Mouse (Mus musculus): ENCODE data around the gene Zfp11. TPM values are rescaled to one million over a fixed set of nuclear protein-coding genes. Genes with fewer than 3 reads are reported as not detected.
"Not testable (repeated sequence)": the region's sequence is repeated elsewhere in the genome, so short reads cannot be mapped to it uniquely, and the experiment has no call there.

Gene Zfp11
- polyA plus RNA-seq (2016; fragmentation: Nextera tagmentation; extraction: Ambion mirVana): 5.6 and 6.3 TPM in 2 replicates

DNA sequence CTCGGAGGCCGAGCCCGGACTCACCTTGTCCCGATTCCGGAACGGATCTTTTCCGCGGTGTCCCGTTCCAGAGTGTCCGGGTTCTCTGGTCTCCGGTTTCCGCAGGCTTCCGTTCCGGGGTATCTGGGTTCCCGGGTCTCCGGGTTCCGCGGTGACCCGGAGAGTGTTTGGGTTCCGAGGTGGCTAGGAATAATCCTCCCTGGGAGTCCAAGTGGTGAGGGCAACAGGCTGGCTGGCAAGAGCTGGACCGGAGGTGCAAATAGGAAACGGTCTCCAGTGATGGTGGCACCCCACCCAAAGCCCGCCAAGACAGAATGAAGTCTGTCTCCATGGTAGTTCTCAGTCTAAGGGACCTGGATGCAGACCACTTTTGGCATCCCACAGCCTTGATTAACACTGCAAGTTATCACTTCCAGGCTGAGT lies at the start of gene Zfp11:
Gene Zfp11, minus strand, starts transcription at position 64 of the 423 bp plus-strand sequence.
- H3K27ac ChIP-seq: no peak within 1 kb of the TSS

GRCm38 (mm10) chr5:129717016-129717415 lies 47.1 kb upstream of the Zfp11 start:
- Histone ChIP-seq H3K27ac (no peak overlapping the region), H3K27me3 (0 out of 2 replicates have a peak, but pooled peaks cover 4% of the 10 kb centered on the region), H3K36me3 (replicated peaks) (peaks cover 34% of the 10 kb centered on the region), H3K4me1 (peaks cover 8% of the 10 kb centered on the region), H3K9ac (no peak overlapping the region), H3K4me3 (replicated peaks) (no peak overlapping the region), H3K9me3 (no peaks in the 10 kb centered on the region), H3K4me2 (no peak overlapping the region)
- ATAC-seq (ENCODE audit: low FRiP score): no peak
- WGBS: 89% methylated on average over 9 of the region's 9 CpGs

More for the DNA sequence above, at the start of gene Zfp11:
- peak; percentile 89 for ATAC-seq (ENCODE audit: low FRiP score)
- H3K4me1 ChIP-seq: peaks cover 10% of the 10 kb centered on the region
- 0 out of 2 replicates have a peak, but pooled peaks cover 4% of the 10 kb centered on the region for H3K9me3 ChIP-seq
- H3K36me3 ChIP-seq (replicated peaks): no peaks in the 10 kb centered on the region
- H3K4me3 ChIP-seq (replicated peaks): peak within 1 kb of the TSS; percentile 87
- H3K27me3 ChIP-seq: no peaks in the 10 kb centered on the region; the same call in 1 of the 2 replicates
- H3K4me2 ChIP-seq: peak within 1 kb of the TSS; percentile 70
- H3K9ac ChIP-seq: peak within 1 kb of the TSS; percentile 85
- 1% methylated on average over 23 of the region's 23 CpGs for WGBS

DNA sequence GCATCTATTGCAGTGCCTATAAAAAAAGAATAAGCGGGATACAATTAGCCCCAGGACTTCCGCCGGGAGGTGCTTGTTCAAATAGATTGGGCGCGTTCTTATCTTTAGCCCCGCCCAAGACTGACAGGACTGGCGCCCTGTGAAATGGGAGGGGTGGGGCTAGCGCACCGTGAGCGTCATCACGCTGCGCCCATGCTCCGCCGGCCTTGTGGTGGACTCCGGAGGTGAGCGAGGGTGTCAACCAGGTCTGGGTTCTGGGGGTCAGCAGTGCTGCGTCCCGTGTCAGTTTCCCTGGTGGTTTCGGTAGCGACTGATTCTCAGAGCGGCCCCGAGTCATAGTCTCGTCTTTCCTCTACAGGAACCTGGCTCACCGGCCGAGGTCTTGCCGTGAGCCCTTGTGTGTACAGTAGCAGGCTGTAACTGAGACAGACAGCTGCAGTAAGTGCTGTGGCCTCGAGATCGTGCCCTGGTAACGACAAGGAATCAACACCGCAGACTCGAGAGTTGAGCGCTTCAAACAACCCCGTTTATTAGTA lies 45.5 kb upstream of the Zfp11 start, which contains the start of gene Mrps17:
Gene Mrps17, plus strand, starts transcription at position 172 of the 536 bp plus-strand sequence.
- peak within 1 kb of the TSS; percentile 81 for H3K4me2 ChIP-seq
- H3K27me3 ChIP-seq: 0 out of 2 replicates have a peak, but pooled peaks cover 15% of the 10 kb centered on the region
- ATAC-seq (ENCODE audit: low FRiP score): peak; percentile 98
- H3K9me3 ChIP-seq: no peaks in the 10 kb centered on the region
- H3K36me3 ChIP-seq (replicated peaks): peaks cover 34% of the 10 kb centered on the region
- no peak within 1 kb of the TSS for H3K27ac ChIP-seq
- WGBS: under 1% methylated on average over 33 of the region's 33 CpGs
- peak within 1 kb of the TSS; percentile 68 for H3K4me3 ChIP-seq (replicated peaks)
- H3K4me1 ChIP-seq: peaks cover 8% of the 10 kb centered on the region
- peak within 1 kb of the TSS; percentile 65 for H3K9ac ChIP-seq

DNA sequence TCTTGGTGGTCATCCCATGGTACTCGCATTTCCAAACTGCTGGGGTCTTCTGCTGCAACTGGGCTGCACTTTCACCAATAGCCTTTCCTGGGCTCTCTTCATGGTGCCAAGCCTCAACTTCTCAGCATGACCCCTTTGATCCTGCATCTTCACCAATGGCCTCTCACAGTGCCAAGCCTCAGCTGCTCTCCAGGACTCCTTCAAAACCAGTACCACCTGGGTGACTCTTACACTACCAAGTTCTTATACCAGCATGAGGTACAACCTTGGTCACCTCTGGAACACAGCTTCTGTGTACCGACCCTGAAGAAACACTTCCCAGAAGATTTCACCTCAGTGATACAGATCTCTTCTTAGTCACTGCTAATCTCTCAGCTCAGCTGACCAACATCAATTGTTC lies 38.5 kb upstream of the Zfp11 start, which contains the start of gene Sept14:
Gene Sept14, minus strand, starts transcription at position 101 of the 400 bp plus-strand sequence.
- no peak within 1 kb of the TSS for H3K4me2 ChIP-seq
- WGBS: 82% methylated on average over 2 of the region's 2 CpGs
- ATAC-seq (ENCODE audit: low FRiP score): no peak
- 0 out of 2 replicates have a peak, but pooled peaks cover 15% of the 10 kb centered on the region for H3K27me3 ChIP-seq
- H3K9me3 ChIP-seq: no peaks in the 10 kb centered on the region
- H3K36me3 ChIP-seq (replicated peaks): no peaks in the 10 kb centered on the region
- no peak within 1 kb of the TSS for H3K27ac ChIP-seq
- no peak within 1 kb of the TSS for H3K9ac ChIP-seq
- no peaks in the 10 kb centered on the region for H3K4me1 ChIP-seq
- no peak within 1 kb of the TSS for H3K4me3 ChIP-seq (replicated peaks)

DNA sequence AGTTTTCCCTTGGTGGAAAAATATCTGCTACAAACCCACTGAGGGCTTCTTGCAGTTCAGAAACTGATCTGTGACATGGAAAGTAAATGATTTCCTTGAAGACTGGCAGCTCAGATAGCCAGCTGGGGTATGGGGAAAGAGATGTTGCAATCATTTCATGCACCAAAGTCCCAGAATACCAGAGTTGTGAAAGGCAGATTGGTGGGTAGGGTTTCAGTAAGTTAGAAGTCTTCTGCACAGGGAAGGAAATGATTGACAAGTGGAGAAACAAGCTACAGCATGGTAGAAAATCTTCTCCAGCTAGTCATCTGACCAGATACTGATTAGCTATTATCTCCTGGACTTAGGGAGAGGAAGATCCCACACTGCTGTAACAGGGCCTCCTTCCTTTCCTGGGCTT lies 33.5 kb upstream of the Zfp11 start:
- ATAC-seq (ENCODE audit: low FRiP score): no peak
- Histone ChIP-seq H3K4me3 (replicated peaks) (no peak overlapping the region), H3K4me2 (no peak overlapping the region), H3K36me3 (replicated peaks) (no peaks in the 10 kb centered on the region), H3K27ac (no peak overlapping the region), H3K9me3 (no peaks in the 10 kb centered on the region), H3K9ac (no peak overlapping the region), H3K4me1 (no peaks in the 10 kb centered on the region), H3K27me3 (peaks cover 10% of the 10 kb centered on the region; the same call in 1 of the 2 replicates)

GRCm38 (mm10) chr5:129701706-129702105 lies 31.8 kb upstream of the Zfp11 start:
- 74% methylated on average over 1 of the region's 1 CpGs for WGBS
- H3K4me3 ChIP-seq (replicated peaks): no peak overlapping the region
- H3K9ac ChIP-seq: no peak overlapping the region
- H3K9me3 ChIP-seq: no peaks in the 10 kb centered on the region
- no peak overlapping the region for H3K27ac ChIP-seq
- no peak for ATAC-seq (ENCODE audit: low FRiP score)
- H3K4me2 ChIP-seq: no peak overlapping the region
- no peaks in the 10 kb centered on the region for H3K4me1 ChIP-seq
- H3K36me3 ChIP-seq (replicated peaks): no peaks in the 10 kb centered on the region
- H3K27me3 ChIP-seq: peaks cover 10% of the 10 kb centered on the region; the same call in 1 of the 2 replicates

- no peaks in the 10 kb centered on the region for H3K9me3 ChIP-seq
- H3K4me1 ChIP-seq: no peaks in the 10 kb centered on the region
- no peaks in the 10 kb centered on the region for H3K36me3 ChIP-seq (replicated peaks)
- 39% methylated on average over 2 of the region's 2 CpGs for WGBS
- no peak overlapping the region for H3K4me3 ChIP-seq (replicated peaks)
- H3K27me3 ChIP-seq: peaks cover 10% of the 10 kb centered on the region; the same call in 1 of the 2 replicates
- ATAC-seq (ENCODE audit: low FRiP score): no peak
- no peak overlapping the region for H3K27ac ChIP-seq
- H3K4me2 ChIP-seq: no peak overlapping the region
- H3K9ac ChIP-seq: no peak overlapping the region
Measured at GRCm38 (mm10) chr5:129700506-129700905, 30.6 kb upstream of the Zfp11 start.

DNA sequence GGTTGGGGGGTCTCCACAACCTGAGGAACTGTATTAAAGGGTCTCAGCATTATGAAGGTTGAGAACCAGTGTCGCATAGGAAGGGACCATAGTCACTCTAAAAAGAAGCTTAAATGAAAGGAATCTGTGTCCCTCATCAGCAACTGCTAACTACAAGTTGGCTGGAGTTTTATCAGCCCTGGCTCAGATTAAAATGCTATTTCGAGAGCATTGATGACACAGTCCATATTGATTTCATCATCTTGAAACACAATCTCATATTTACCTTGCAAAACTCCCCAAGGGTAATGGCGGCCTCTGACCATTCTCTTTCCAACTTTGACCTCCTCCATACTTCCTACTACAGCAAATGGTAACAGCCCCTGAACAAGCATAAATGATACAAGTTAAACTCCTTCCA lies 20.6 kb upstream of the Zfp11 start:
- H3K9me3 ChIP-seq: no peaks in the 10 kb centered on the region
- 82% methylated on average over 3 of the region's 3 CpGs for WGBS
- no peak for ATAC-seq (ENCODE audit: low FRiP score)

DNA sequence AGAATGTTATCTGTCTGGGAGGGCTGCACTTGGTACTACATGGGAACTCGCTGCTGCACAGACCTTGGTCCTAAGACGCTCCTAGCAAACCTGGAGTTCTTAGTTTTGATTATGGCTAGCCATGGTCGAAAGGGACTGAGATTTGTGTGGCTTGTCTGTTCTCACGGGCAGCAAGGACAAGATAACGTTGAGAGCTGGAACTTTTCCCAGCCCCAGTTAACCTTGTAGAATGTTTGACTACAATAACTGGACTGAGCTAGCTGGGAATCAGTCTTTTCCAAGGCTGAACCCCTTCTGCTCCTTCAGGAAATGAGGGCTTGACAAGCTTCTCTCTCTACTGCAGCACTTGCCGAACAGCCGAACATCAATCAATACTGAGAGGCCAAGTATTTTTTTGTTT lies 17.7 kb upstream of the Zfp11 start:
- Histone ChIP-seq H3K9me3 (no peaks in the 10 kb centered on the region), H3K36me3 (replicated peaks) (no peaks in the 10 kb centered on the region), H3K4me2 (no peak overlapping the region), H3K4me1 (no peaks in the 10 kb centered on the region), H3K9ac (no peak overlapping the region), H3K27ac (no peak overlapping the region), H3K4me3 (replicated peaks) (no peak overlapping the region), H3K27me3 (no peaks in the 10 kb centered on the region)
- 86% methylated on average over 7 of the region's 7 CpGs for WGBS
- ATAC-seq (ENCODE audit: low FRiP score): no peak

More for the DNA sequence above, 20.6 kb upstream of the Zfp11 start:
- Histone ChIP-seq H3K4me2 (no peak overlapping the region), H3K4me3 (replicated peaks) (no peak overlapping the region), H3K4me1 (no peaks in the 10 kb centered on the region), H3K27ac (no peak overlapping the region), H3K27me3 (no peaks in the 10 kb centered on the region), H3K9ac (no peak overlapping the region), H3K36me3 (replicated peaks) (no peaks in the 10 kb centered on the region)

DNA sequence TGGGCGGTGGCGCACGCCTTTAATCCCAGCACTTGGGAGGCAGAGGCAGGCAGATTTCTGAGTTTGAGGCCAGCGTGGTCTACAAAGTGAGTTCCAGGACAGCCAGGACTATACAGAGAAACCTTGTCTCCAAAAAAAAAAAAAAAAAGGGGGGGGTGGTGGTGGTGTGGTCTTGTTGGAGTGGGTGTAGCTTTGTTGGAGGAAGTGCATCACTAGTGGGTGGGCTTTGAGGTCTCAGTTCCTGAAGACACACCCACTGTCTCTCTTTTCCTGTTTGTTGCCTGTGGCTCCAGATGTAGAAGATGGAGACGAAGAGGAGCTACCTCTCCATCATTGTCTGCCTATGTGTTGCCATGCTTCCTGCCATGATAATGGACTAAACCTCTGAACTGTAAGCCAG lies 15.2 kb upstream of the Zfp11 start:
- H3K4me2 ChIP-seq; H3K27me3 ChIP-seq; ATAC-seq (ENCODE audit: low FRiP score); H3K27ac ChIP-seq; H3K9me3 ChIP-seq; H3K9ac ChIP-seq; H3K4me1 ChIP-seq; H3K36me3 ChIP-seq (replicated peaks); H3K4me3 ChIP-seq (replicated peaks): not testable (repeated sequence)
- 89% methylated on average over 5 of the region's 5 CpGs for WGBS

DNA sequence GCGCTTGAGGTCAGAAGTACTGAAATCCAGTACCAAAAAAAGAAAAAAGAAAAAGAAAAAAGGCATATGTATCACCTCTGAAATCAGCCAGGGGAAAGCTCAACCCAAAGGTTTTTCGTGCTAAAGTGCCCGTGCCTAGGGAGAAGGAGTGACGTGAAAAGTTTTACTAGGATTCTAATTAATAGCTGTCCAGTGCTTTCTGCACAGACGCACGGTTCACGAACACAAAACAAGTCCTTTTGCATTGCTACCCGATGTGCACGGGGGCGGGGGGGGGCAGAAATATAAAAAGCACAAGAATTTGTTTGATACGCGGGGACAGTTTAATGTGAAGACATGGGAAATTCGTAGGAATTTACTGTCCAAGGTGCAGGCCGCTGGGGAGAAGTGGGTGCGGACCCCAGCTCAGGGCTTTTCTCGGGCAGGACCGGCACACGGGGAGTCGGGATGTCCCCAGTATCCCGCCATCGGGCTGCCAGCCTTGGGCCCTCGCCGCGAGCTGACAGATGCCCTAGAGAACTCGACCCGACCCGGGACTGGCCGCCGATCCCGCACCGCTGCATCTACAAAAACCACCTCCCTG lies 355 bp downstream of the Zfp11 start:
- Histone ChIP-seq H3K4me3 (replicated peaks) (peak overlapping the region; percentile 87), H3K4me2 (peak overlapping the region; percentile 70), H3K36me3 (replicated peaks) (no peaks in the 10 kb centered on the region), H3K27me3 (no peaks in the 10 kb centered on the region; the same call in 1 of the 2 replicates), H3K27ac (no peak overlapping the region), H3K9me3 (0 out of 2 replicates have a peak, but pooled peaks cover 4% of the 10 kb centered on the region), H3K4me1 (peaks cover 10% of the 10 kb centered on the region), H3K9ac (peak overlapping the region; percentile 85)
- WGBS: under 1% methylated on average over 31 of the region's 31 CpGs
- peak; percentile 58 for ATAC-seq (ENCODE audit: low FRiP score)

DNA sequence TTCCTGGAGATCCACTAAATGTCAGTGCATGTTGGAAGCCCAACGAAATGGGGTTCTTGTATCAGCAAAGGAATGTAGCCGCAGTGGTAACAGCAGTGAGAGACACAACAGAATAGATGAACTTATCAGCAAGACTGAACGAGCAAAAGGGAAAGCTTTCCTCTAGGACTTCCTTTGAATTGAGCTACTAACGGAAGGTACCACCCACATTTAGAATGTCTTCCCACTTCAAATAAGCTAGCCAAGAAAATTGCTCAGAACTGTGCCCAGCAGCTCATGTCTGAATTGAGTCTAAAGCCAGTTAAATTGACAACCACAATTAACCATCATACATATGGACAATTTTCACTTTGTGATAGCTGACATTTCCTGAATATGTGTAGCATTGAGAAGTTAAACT lies 2.0 kb downstream of the Zfp11 start:
- H3K9me3 ChIP-seq: no peaks in the 10 kb centered on the region
- peaks cover 10% of the 10 kb centered on the region for H3K4me1 ChIP-seq
- no peak overlapping the region for H3K4me3 ChIP-seq (replicated peaks)
- no peak for ATAC-seq (ENCODE audit: low FRiP score)
- no peak overlapping the region for H3K9ac ChIP-seq
- WGBS: 84% methylated on average over 4 of the region's 4 CpGs
- no peak overlapping the region for H3K4me2 ChIP-seq
- no peaks in the 10 kb centered on the region; the same call in 1 of the 2 replicates for H3K27me3 ChIP-seq
- no peaks in the 10 kb centered on the region for H3K36me3 ChIP-seq (replicated peaks)
- no peak overlapping the region for H3K27ac ChIP-seq
